Mouse (Mus musculus) limb, embryonic 13.5 days (tissue): ENCODE data around the gene Rpp25. TPM values are rescaled to one million over a fixed set of nuclear protein-coding genes. Genes with fewer than 3 reads are reported as not detected.

Source experiments
- ATAC-seq: fragments of 200-750 bp; cut with Nextera tagmentation; 2 replicates; pipeline ENCODE4 v1.8.0; 2017; ENCODE audit warnings: low read depth, moderate number of reproducible peaks, moderate TSS enrichment; ENCODE audit not compliant: low FRiP score
- H3K27ac ChIP-seq: fragments of 300-500 bp; sonication (generic); 2 replicates; pipeline ENCODE4 v1.5.1; 2015; ENCODE audit warnings: inconsistent platforms, mild to moderate bottlenecking, moderate library complexity
- H3K27me3 ChIP-seq: fragments of 300-500 bp; sonication (generic); 2 replicates; pipeline ENCODE4 v1.6.1; 2015; ENCODE audit warnings: mild to moderate bottlenecking, inconsistent platforms
- H3K36me3 ChIP-seq: fragments of 300-500 bp; sonication (generic); 2 replicates; pipeline ENCODE4 v1.6.1; 2015; ENCODE audit warnings: inconsistent platforms, mild to moderate bottlenecking, moderate library complexity
- H3K4me1 ChIP-seq: fragments of 300-500 bp; sonication (generic); 2 replicates; pipeline ENCODE4 v1.6.1; 2015; ENCODE audit warnings: inconsistent platforms
- H3K4me2 ChIP-seq: fragments of 300-500 bp; sonication (generic); replicated peaks from 2 replicates; pipeline ENCODE4 v1.6.1; 2015; ENCODE audit warnings: inconsistent platforms, mild to moderate bottlenecking, moderate library complexity
- H3K4me3 ChIP-seq: fragments of 300-500 bp; sonication (generic); 2 replicates; pipeline ENCODE4 v1.5.1; 2015; ENCODE audit warnings: moderate library complexity, mild to moderate bottlenecking, inconsistent platforms
- H3K9ac ChIP-seq: fragments of 300-500 bp; sonication (generic); 2 replicates; pipeline ENCODE4 v1.6.1; 2015; ENCODE audit warnings: mild to moderate bottlenecking, inconsistent platforms
- H3K9me3 ChIP-seq: fragments of 300-500 bp; sonication (generic); 2 replicates; pipeline ENCODE4 v1.6.1; 2016; ENCODE audit warnings: inconsistent platforms
- WGBS: fragments of 180-500 bp; shearing (Covaris S2); methylation state at CpG from one replicate; pipeline ENCODE4 v1.1.7; 2015; 5-methylcytosine and 5-hydroxymethylcytosine counted together
- polyA plus RNA-seq: library from polyadenylated mRNA; unstranded; fragments of >200 nt; fragmentation: Nextera tagmentation; extraction: Ambion mirVana; gene quantifications from 2 replicates; pipeline ENCODE4 v1.2.1, GENCODE M21; 2015

Rpp25 gene
- polyA plus RNA-seq, 1 experiment from 2014 or later = 1.9 TPM

- no peak overlapping the region for H3K27ac ChIP-seq
- ATAC-seq = no peak
- peaks cover 18% of the 10 kb centered on the region for H3K4me1 ChIP-seq
- no peaks in the 10 kb centered on the region for H3K36me3 ChIP-seq
- 35% methylated on average over 7 of the region's 7 CpGs for WGBS
- peak overlapping the region; percentile 90 for H3K4me3 ChIP-seq
- H3K9me3 ChIP-seq = no peaks in the 10 kb centered on the region
- peak overlapping the region; percentile 82 for H3K4me2 ChIP-seq
- no peaks in the 10 kb centered on the region for H3K27me3 ChIP-seq
- H3K9ac ChIP-seq = peak overlapping the region; percentile 93
Measured at GRCm38 (mm10) chr9:57522114-57522860, 18.5 kb downstream of the Rpp25 start.

- peak overlapping the region; percentile 82 for H3K4me2 ChIP-seq
Measured at GRCm38 (mm10) chr9:57522861-57523246, 19.0 kb downstream of the Rpp25 start.

GRCm38 (mm10) chr9:57523754-57524153, 19.9 kb downstream of the Rpp25 start:
- no peak overlapping the region for H3K9ac ChIP-seq
- ATAC-seq = no peak
- H3K27me3 ChIP-seq = no peaks in the 10 kb centered on the region
- WGBS = 93% methylated on average over 1 of the region's 1 CpGs
- H3K9me3 ChIP-seq = no peaks in the 10 kb centered on the region
- H3K27ac ChIP-seq = no peak overlapping the region
- peaks cover 18% of the 10 kb centered on the region for H3K4me1 ChIP-seq
- peaks cover 1% of the 10 kb centered on the region for H3K36me3 ChIP-seq
- no peak overlapping the region for H3K4me2 ChIP-seq
- H3K4me3 ChIP-seq = no peak overlapping the region

More at GRCm38 (mm10) chr9:57522861-57523246, 19.0 kb downstream of the Rpp25 start:
- H3K9ac ChIP-seq = peak overlapping the region; percentile 93
- no peak for ATAC-seq
- H3K27ac ChIP-seq = no peak overlapping the region
- no peaks in the 10 kb centered on the region for H3K27me3 ChIP-seq
- 71% methylated on average over 4 of the region's 4 CpGs for WGBS
- peaks cover 18% of the 10 kb centered on the region for H3K4me1 ChIP-seq
- H3K9me3 ChIP-seq = no peaks in the 10 kb centered on the region
- H3K36me3 ChIP-seq = no peaks in the 10 kb centered on the region
- peak overlapping the region; percentile 90 for H3K4me3 ChIP-seq

GRCm38 (mm10) chr9:57524439-57524838, 20.6 kb downstream of the Rpp25 start:
- Histone ChIP-seq H3K4me3 (no peak overlapping the region), H3K9me3 (no peaks in the 10 kb centered on the region), H3K27me3 (no peaks in the 10 kb centered on the region), H3K27ac (no peak overlapping the region), H3K4me2 (no peak overlapping the region), H3K9ac (no peak overlapping the region), H3K4me1 (peaks cover 18% of the 10 kb centered on the region), H3K36me3 (peaks cover 7% of the 10 kb centered on the region)
- ATAC-seq = no peak

GRCm38 (mm10) chr9:57525516-57525915, 21.7 kb downstream of the Rpp25 start:
- Histone ChIP-seq H3K9ac (no peak overlapping the region), H3K4me1 (peaks cover 16% of the 10 kb centered on the region), H3K4me2 (no peak overlapping the region), H3K9me3 (no peaks in the 10 kb centered on the region), H3K36me3 (peaks cover 12% of the 10 kb centered on the region), H3K27me3 (no peaks in the 10 kb centered on the region), H3K27ac (no peak overlapping the region), H3K4me3 (no peak overlapping the region)
- no peak for ATAC-seq
- WGBS = 86% methylated on average over 2 of the region's 2 CpGs

- no peak overlapping the region for H3K4me3 ChIP-seq
- H3K4me1 ChIP-seq = peaks cover 15% of the 10 kb centered on the region
- no peak for ATAC-seq
- H3K27me3 ChIP-seq = no peaks in the 10 kb centered on the region
- no peak overlapping the region for H3K27ac ChIP-seq
- H3K4me2 ChIP-seq = no peak overlapping the region
- H3K36me3 ChIP-seq = peaks cover 19% of the 10 kb centered on the region
- no peaks in the 10 kb centered on the region for H3K9me3 ChIP-seq
- H3K9ac ChIP-seq = no peak overlapping the region
Measured at GRCm38 (mm10) chr9:57526435-57526834, 22.6 kb downstream of the Rpp25 start.

GRCm38 (mm10) chr9:57531946-57532345, 28.1 kb downstream of the Rpp25 start:
- H3K27me3 ChIP-seq = no peaks in the 10 kb centered on the region
- WGBS = 62% methylated on average over 1 of the region's 1 CpGs
- H3K36me3 ChIP-seq = peaks cover 46% of the 10 kb centered on the region
- ATAC-seq = no peak
- no peak overlapping the region for H3K4me3 ChIP-seq
- H3K9me3 ChIP-seq = no peaks in the 10 kb centered on the region
- H3K27ac ChIP-seq = no peak overlapping the region
- peaks cover 4% of the 10 kb centered on the region; the same call in 1 of the 2 replicates for H3K4me1 ChIP-seq
- no peak overlapping the region for H3K9ac ChIP-seq
- H3K4me2 ChIP-seq = no peak overlapping the region

GRCm38 (mm10) chr9:57536362-57536761, 32.5 kb downstream of the Rpp25 start:
- peak overlapping the region; percentile 88 for H3K4me3 ChIP-seq
- H3K9me3 ChIP-seq = no peaks in the 10 kb centered on the region
- WGBS = 95% methylated on average over 5 of the region's 5 CpGs
- H3K9ac ChIP-seq = no peak overlapping the region
- peaks cover 54% of the 10 kb centered on the region for H3K36me3 ChIP-seq
- no peaks in the 10 kb centered on the region for H3K27me3 ChIP-seq
- peak overlapping the region; percentile 85 for H3K4me2 ChIP-seq
- ATAC-seq = no peak
- H3K27ac ChIP-seq = no peak overlapping the region
- peaks cover 22% of the 10 kb centered on the region for H3K4me1 ChIP-seq

- WGBS = 3% methylated on average over 45 of the region's 45 CpGs
- Histone ChIP-seq H3K9me3 (no peaks in the 10 kb centered on the region), H3K9ac (peak within 1 kb of the TSS; percentile 89), H3K4me1 (peaks cover 22% of the 10 kb centered on the region), H3K36me3 (peaks cover 51% of the 10 kb centered on the region), H3K4me2 (peak within 1 kb of the TSS; percentile 85), H3K4me3 (peak within 1 kb of the TSS; percentile 88), H3K27ac (peak within 1 kb of the TSS; percentile 80), H3K27me3 (no peaks in the 10 kb centered on the region)
- ATAC-seq = peak; percentile 92
Measured at GRCm38 (mm10) chr9:57537044-57537727, 33.4 kb downstream of the Rpp25 start, which contains the start of gene Fam219b. Gene Fam219b (plus strand): TSS chr9:57537528.

- peak overlapping the region; percentile 88 for H3K4me3 ChIP-seq
- H3K9ac ChIP-seq = peak overlapping the region; percentile 89
- WGBS = 0% methylated on average over 24 of the region's 24 CpGs
- peaks cover 51% of the 10 kb centered on the region for H3K36me3 ChIP-seq
- ATAC-seq = peak; percentile 66
- peak overlapping the region; percentile 85 for H3K4me2 ChIP-seq
- H3K4me1 ChIP-seq = peaks cover 22% of the 10 kb centered on the region
- H3K9me3 ChIP-seq = no peaks in the 10 kb centered on the region
- no peaks in the 10 kb centered on the region for H3K27me3 ChIP-seq
- H3K27ac ChIP-seq = peak overlapping the region; percentile 73
Measured at GRCm38 (mm10) chr9:57537728-57538181, 33.9 kb downstream of the Rpp25 start.

- 86% methylated on average over 2 of the region's 2 CpGs for WGBS
- H3K4me2 ChIP-seq = no peak overlapping the region
- no peaks in the 10 kb centered on the region for H3K9me3 ChIP-seq
- peak overlapping the region; percentile 36; the same call in 1 of the 2 replicates for H3K9ac ChIP-seq
- H3K4me3 ChIP-seq = no peak overlapping the region
- peaks cover 55% of the 10 kb centered on the region for H3K36me3 ChIP-seq
- peaks cover 22% of the 10 kb centered on the region for H3K4me1 ChIP-seq
- H3K27me3 ChIP-seq = no peaks in the 10 kb centered on the region
- no peak for ATAC-seq
- H3K27ac ChIP-seq = no peak overlapping the region
Measured at GRCm38 (mm10) chr9:57539550-57539949, 35.7 kb downstream of the Rpp25 start.

GRCm38 (mm10) chr9:57541312-57541711, 37.5 kb downstream of the Rpp25 start:
- no peak overlapping the region for H3K27ac ChIP-seq
- no peak overlapping the region for H3K9ac ChIP-seq
- H3K4me1 ChIP-seq = peaks cover 22% of the 10 kb centered on the region
- H3K4me3 ChIP-seq = no peak overlapping the region
- ATAC-seq = no peak
- H3K36me3 ChIP-seq = peaks cover 73% of the 10 kb centered on the region
- H3K27me3 ChIP-seq = no peaks in the 10 kb centered on the region
- WGBS = 7% methylated on average over 1 of the region's 1 CpGs
- H3K4me2 ChIP-seq = no peak overlapping the region
- no peaks in the 10 kb centered on the region for H3K9me3 ChIP-seq
